Comparison of ENCODE assay signal across 12 mouse cellular contexts in the genomic region with DNA sequence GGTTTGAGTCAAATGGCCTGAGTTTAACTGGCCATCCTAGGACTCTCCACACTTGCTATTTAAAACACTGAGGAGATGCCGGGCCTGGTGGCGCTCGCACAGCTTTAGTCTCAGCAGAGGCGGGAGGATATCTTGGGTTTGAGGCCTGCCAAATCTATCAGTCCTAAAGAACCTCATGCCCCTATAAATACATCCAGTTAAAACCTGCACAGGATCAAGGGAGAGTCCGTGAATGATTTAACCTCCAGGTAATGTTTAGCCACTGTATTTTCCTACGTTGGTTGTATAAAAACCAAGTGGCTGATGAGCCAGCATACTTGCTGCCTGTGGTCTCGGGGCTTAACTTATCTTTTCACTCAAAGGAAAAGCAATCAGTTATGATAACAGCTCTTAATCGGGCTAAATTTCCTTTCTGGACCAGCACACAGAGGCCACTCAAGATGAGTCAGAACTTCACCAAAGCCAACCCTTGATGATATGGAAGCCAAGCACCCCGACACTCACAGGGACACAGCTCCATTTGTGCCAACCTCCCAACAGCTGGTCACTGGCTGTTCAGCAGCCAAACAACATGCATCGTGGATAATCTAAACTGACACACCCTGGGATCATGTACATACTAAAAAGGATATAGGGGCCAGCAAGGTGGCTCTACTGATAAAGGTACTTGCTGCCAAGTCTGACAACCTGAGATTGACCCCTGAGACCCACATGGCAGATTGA. TPM values are rescaled to one million over a fixed set of nuclear protein-coding genes. Genes with fewer than 3 reads are reported as not detected.
DNase-seq lines count a peak whose midpoint lies in the region; ATAC-seq and TF ChIP-seq lines count a peak whose summit lies in the region.
"Had no signal": no experiment of that assay in that cellular context is flagged by ENCODE, and none has a peak within 500 bp of the region (broad histone marks: within the 10 kb centered on the region; RNA-seq: fewer than 3 reads in every experiment).

No protein-coding gene starts in this region.

- H3K4me1 ChIP-seq in heart, embryonic 12.5 days (replicated peaks), result peaks cover 75% of the 10 kb centered on the region
- peaks cover 91% of the 10 kb centered on the region for H3K4me1 ChIP-seq in erythroblast, embryonic 14.5 days (ENCODE audit: control insufficient read depth)

- no peak overlapping the region for H3K9ac ChIP-seq in heart, embryonic 12.5 days
- H3K9ac ChIP-seq: embryonic facial prominence, embryonic 12.5 days had no signal

- no peaks in the 10 kb centered on the region for H3K9me3 ChIP-seq in heart, embryonic 12.5 days (replicated peaks)
- no peaks in the 10 kb centered on the region for H3K9me3 ChIP-seq in erythroblast, embryonic 14.5 days (ENCODE audit: control insufficient read depth, low read length)
- H3K9me3 ChIP-seq: embryonic facial prominence, embryonic 12.5 days; midbrain, embryonic 10.5 days had no signal

- no peaks in the 10 kb centered on the region for H3K79me3 ChIP-seq in C2C12 (ENCODE audit: low read depth)

- no peaks in the 10 kb centered on the region for H3K27me3 ChIP-seq in heart, embryonic 12.5 days (replicated peaks)
- no peaks in the 10 kb centered on the region for H3K27me3 ChIP-seq in C2C12 (ENCODE audit: control insufficient read depth, insufficient read depth, insufficient read length)
- H3K27me3 ChIP-seq in erythroblast, embryonic 14.5 days (ENCODE audit: control insufficient read depth), result no peaks in the 10 kb centered on the region
- H3K27me3 ChIP-seq: embryonic facial prominence, embryonic 12.5 days had no signal

- TF ChIP-seq CTCF in C2C12 (IDR thresholded peaks at IDR 0.05; ENCODE audit: control insufficient read depth, insufficient read depth, insufficient read length), result no peak

- WGBS in heart, embryonic 12.5 days, result 31% methylated on average over 10 of the region's 10 CpGs

- no peak for ATAC-seq in heart, embryonic 12.5 days (ENCODE audit: insufficient number of reproducible peaks, low FRiP score)

- no peak for DNase-seq in heart, adult 18-20 months
- peak; percentile 39 for DNase-seq in liver
- DNase-seq in adrenal gland, postnatal 25 days, result no peak
- no peak for DNase-seq in embryo, embryonic 11 days
- no peak for DNase-seq in ovary, adult 18-20 months (ENCODE audit: low spot score)
- DNase-seq: adrenal gland, postnatal 10 days; gastrocnemius, postnatal 10 days had no signal

- H3K36me3 ChIP-seq in heart, embryonic 12.5 days, result no peaks in the 10 kb centered on the region
- peaks cover 9% of the 10 kb centered on the region for H3K36me3 ChIP-seq in C2C12 (ENCODE audit: control insufficient read depth, insufficient read depth)
- peaks cover 32% of the 10 kb centered on the region for H3K36me3 ChIP-seq in erythroblast, embryonic 14.5 days (ENCODE audit: control insufficient read depth)

- no peak overlapping the region for H3K4me3 ChIP-seq in heart, embryonic 12.5 days
- H3K4me3 ChIP-seq in C2C12 (ENCODE audit: insufficient read depth, poor library complexity, severe bottlenecking), result no peak overlapping the region
- peak overlapping the region; percentile 40 for H3K4me3 ChIP-seq in erythroblast, embryonic 14.5 days (replicated peaks)
- H3K4me3 ChIP-seq: embryonic facial prominence, embryonic 12.5 days; midbrain, embryonic 10.5 days had no signal

- no peaks in the 10 kb centered on the region for H3K79me2 ChIP-seq in C2C12 (ENCODE audit: control insufficient read depth, insufficient read depth)

- H3ac ChIP-seq in C2C12 (ENCODE audit: control insufficient read depth, insufficient read length, low read depth), result no peak overlapping the region

- 0 out of 2 replicates have a peak overlapping the region, but pooled peaks have one; percentile 25 for H3K27ac ChIP-seq in heart, embryonic 12.5 days (ENCODE audit: poor library complexity, severe bottlenecking)
- H3K27ac ChIP-seq: embryonic facial prominence, embryonic 12.5 days had no signal

- H3K4me2 ChIP-seq in heart, embryonic 12.5 days, result no peak overlapping the region
- H3K4me2 ChIP-seq: embryonic facial prominence, embryonic 12.5 days had no signal

TF ChIP-seq in C2C12, 6 proteins besides CTCF, POLR2A, EP300 and RAD21:
- TF ChIP-seq MAX (IDR thresholded peaks at IDR 0.05) (peak; percentile 26), FOSL1 (IDR thresholded peaks at IDR 0.05; ENCODE audit: insufficient read depth, low read length, poor library complexity, severe bottlenecking) (no peak), MYOG (IDR thresholded peaks at IDR 0.05; ENCODE audit: control insufficient read depth, extremely low read depth, insufficient read length) (no peak), MYOD1 (IDR thresholded peaks at IDR 0.05; ENCODE audit: control insufficient read depth, insufficient read length, low read depth) (peak; percentile 58), CEBPB (IDR thresholded peaks at IDR 0.05; ENCODE audit: low read depth) (no peak), USF1 (IDR thresholded peaks at IDR 0.05; ENCODE audit: low read depth) (no peak)

RNA-seq across cellular contexts. Expression of a gene that starts 19.3 kb away (rescaled TPM):
- polyA plus RNA-seq in heart, embryonic 12.5 days (2016; fragmentation: Nextera tagmentation; extraction: Ambion mirVana), result 126 and 127 TPM in 2 replicates
- total RNA-seq in heart, adult 18-20 months (2021), result 10 to 100 TPM; 60.6 to 61.5 TPM
- polyA plus RNA-seq in C2C12 (2012; fragmentation: generic; extraction: Trizol), result 56.9 TPM
- polyA plus RNA-seq in erythroblast, embryonic 14.5 days (2012), result 3.7 and 4.8 TPM in 2 replicates
- 110 and 136 TPM in 2 replicates for total RNA-seq in adrenal gland, postnatal 25 days (2021)

RNA-seq across cellular contexts. Expression of a gene that starts 48.6 kb away (rescaled TPM):
- 28.8 and 29.0 TPM in 2 replicates for polyA plus RNA-seq in heart, embryonic 12.5 days (2016; fragmentation: Nextera tagmentation; extraction: Ambion mirVana)
- 10 to 100 TPM; 25.7 to 28.3 TPM for total RNA-seq in heart, adult 18-20 months (2021)
- polyA plus RNA-seq in C2C12 (2012; fragmentation: generic; extraction: Trizol), result 7.3 TPM
- 0.52 and 0.53 TPM in 2 replicates for polyA plus RNA-seq in erythroblast, embryonic 14.5 days (2012)
- 44.1 and 51.4 TPM in 2 replicates for total RNA-seq in adrenal gland, postnatal 25 days (2021)

Comparison
In these comparisons a context has a peak if more than half of its experiments do, and no peak if none do; other contexts are left out.
1. RNA of a gene that starts 19.3 kb away (polyA plus RNA-seq): 126 to 127 TPM in heart, embryonic 12.5 days and 56.9 TPM in C2C12 (single experiment); 3.7 to 4.8 TPM in erythroblast, embryonic 14.5 days; every median in the first group is over 10 times any median in the second.